In genomic region chr6:97178491-97179366, GRCm38 (mm10) we compare ENCODE assay signal across 8 mouse cellular contexts. TPM values are rescaled to one million over a fixed set of nuclear protein-coding genes. Genes with fewer than 3 reads are reported as not detected.
A peak's percentile ranks its signal among the peaks of the same experiment; 100 is the strongest.
DNase-seq lines count a peak whose midpoint lies in the region; ATAC-seq and TF ChIP-seq lines count a peak whose summit lies in the region.

TSS of gene Tmf1 (minus strand) at chr6:97179122.

- H3K9me3 ChIP-seq in G1E (replicated peaks), result no peaks in the 10 kb centered on the region
- H3K9me3 ChIP-seq in forebrain, postnatal 0 days (ENCODE audit: low read length), result no peaks in the 10 kb centered on the region
- no peaks in the 10 kb centered on the region for H3K9me3 ChIP-seq in lung, embryonic 15.5 days

- H3K4me2 ChIP-seq in forebrain, postnatal 0 days (ENCODE audit: low read depth), result peak within 1 kb of the TSS; percentile 81
- H3K4me2 ChIP-seq in lung, embryonic 15.5 days, result peak within 1 kb of the TSS; percentile 61

- peak within 1 kb of the TSS; percentile 80 for H3K9ac ChIP-seq in forebrain, postnatal 0 days
- peak within 1 kb of the TSS; percentile 98 for H3K9ac ChIP-seq in lung, embryonic 15.5 days

- H3K27ac ChIP-seq in forebrain, postnatal 0 days (ENCODE audit: low read depth, low read length), result peak within 1 kb of the TSS; percentile 72
- peak within 1 kb of the TSS; percentile 92 for H3K27ac ChIP-seq in lung, embryonic 15.5 days

- peak; percentile 93 for DNase-seq in G1E (ENCODE audit: low spot score)
- peak; percentile 95 to 97 for DNase-seq in cerebellum, adult 18-20 months
- DNase-seq in forebrain, postnatal 0 days, result peak; percentile 96
- DNase-seq in heart, postnatal 4 days, result peak; percentile 95
- peak; percentile 91 to 95 for DNase-seq in layer of hippocampus, adult 8-10 months (ENCODE audit: low spot score in 2 of 2)
- DNase-seq in ovary, adult 18-20 months (ENCODE audit: low spot score), result peak; percentile 93
- peak; percentile 96 for DNase-seq in thymus, postnatal 0 days (ENCODE audit: low spot score)

- H3K36me3 ChIP-seq in G1E (replicated peaks), result peaks cover 37% of the 10 kb centered on the region
- peaks cover 8% of the 10 kb centered on the region for H3K36me3 ChIP-seq in forebrain, postnatal 0 days (ENCODE audit: insufficient read depth)
- peaks cover 14% of the 10 kb centered on the region for H3K36me3 ChIP-seq in lung, embryonic 15.5 days

- TF ChIP-seq CTCF in G1E (IDR thresholded peaks at IDR 0.05; ENCODE audit: low read depth, low read length), result no peak
- no peak for TF ChIP-seq CTCF in forebrain, postnatal 0 days (IDR thresholded peaks at IDR 0.05; ENCODE audit: low read depth)

- peaks cover 26% of the 10 kb centered on the region for H3K4me1 ChIP-seq in G1E (ENCODE audit: insufficient read depth, low read depth, low read length)
- peaks cover 12% of the 10 kb centered on the region for H3K4me1 ChIP-seq in forebrain, postnatal 0 days (ENCODE audit: insufficient read depth)
- H3K4me1 ChIP-seq in lung, embryonic 15.5 days, result peaks cover 23% of the 10 kb centered on the region

- H3K4me3 ChIP-seq in G1E (ENCODE audit: low read depth, low read length), result peak within 1 kb of the TSS; percentile 92
- peak within 1 kb of the TSS; percentile 91 for H3K4me3 ChIP-seq in forebrain, postnatal 0 days (ENCODE audit: low read depth, low read length)
- H3K4me3 ChIP-seq in lung, embryonic 15.5 days, result peak within 1 kb of the TSS; percentile 92

- peak; percentile 91 for ATAC-seq in G1E (ENCODE audit: extremely low read depth, insufficient number of reproducible peaks, low FRiP score, poor library complexity, severe bottlenecking)
- ATAC-seq in forebrain, postnatal 0 days, result peak; percentile 99
- peak; percentile 98 for ATAC-seq in lung, embryonic 15.5 days (ENCODE audit: borderline replicate concordance, extremely low read depth, low FRiP score, low TSS enrichment)

- H3K27me3 ChIP-seq in G1E (ENCODE audit: insufficient read depth, low read length), result no peaks in the 10 kb centered on the region
- no peaks in the 10 kb centered on the region for H3K27me3 ChIP-seq in forebrain, postnatal 0 days (ENCODE audit: insufficient read depth, low read length)
- H3K27me3 ChIP-seq in lung, embryonic 15.5 days, result no peaks in the 10 kb centered on the region

- WGBS in forebrain, postnatal 0 days, result 2% methylated on average over 80 of the region's 80 CpGs
- under 1% methylated on average over 74 of the region's 80 CpGs for WGBS in lung, embryonic 15.5 days

RNA-seq across cellular contexts. Expression of gene Tmf1, which starts in this region (rescaled TPM):
- total RNA-seq in G1E (2014; fragmentation: Nextera tagmentation) (36.2 and 38.5 TPM in 2 replicates), G1E (2017) (76.1 and 121 TPM in 2 replicates)
- 6.6 and 7.5 TPM in 2 replicates for polyA plus RNA-seq in G1E (2012)
- 30.7 and 32.7 TPM in 2 replicates for total RNA-seq in forebrain, postnatal 0 days (2014; rRNA removed)
- 31.9 and 41.3 TPM in 2 replicates for polyA plus RNA-seq in forebrain, postnatal 0 days (2015; fragmentation: Nextera tagmentation; extraction: Ambion mirVana)
- total RNA-seq in heart, postnatal 4 days (2021), result 10 to 100 TPM; 34.1 to 35.3 TPM
- total RNA-seq in layer of hippocampus, adult 8-10 months (2022), result 10 to 100 TPM; 51.1 to 54.6 (median 52.1) TPM
- 33.1 and 34.5 TPM in 2 replicates for polyA plus RNA-seq in lung, embryonic 15.5 days (2015; fragmentation: Nextera tagmentation; extraction: Ambion mirVana)
- polyA plus RNA-seq in thymus, postnatal 0 days (2015; fragmentation: Nextera tagmentation; extraction: Ambion mirVana), result 43.9 and 50.8 TPM in 2 replicates

Comparison
In these comparisons a context has a peak if more than half of its experiments do, and no peak if none do; other contexts are left out.
1. Peak in every context shown above with its lines: DNase-seq, ATAC-seq, H3K4me3 ChIP-seq and H3K27ac ChIP-seq.